Mouse (Mus musculus): Measurements from ENCODE around the gene Arid5b. TPM values are rescaled to one million over a fixed set of nuclear protein-coding genes. Genes with fewer than 3 reads are reported as not detected.

Arid5b gene
- polyA plus RNA-seq, 1 experiment from 2014 or later, result 15.3 TPM

DNA sequence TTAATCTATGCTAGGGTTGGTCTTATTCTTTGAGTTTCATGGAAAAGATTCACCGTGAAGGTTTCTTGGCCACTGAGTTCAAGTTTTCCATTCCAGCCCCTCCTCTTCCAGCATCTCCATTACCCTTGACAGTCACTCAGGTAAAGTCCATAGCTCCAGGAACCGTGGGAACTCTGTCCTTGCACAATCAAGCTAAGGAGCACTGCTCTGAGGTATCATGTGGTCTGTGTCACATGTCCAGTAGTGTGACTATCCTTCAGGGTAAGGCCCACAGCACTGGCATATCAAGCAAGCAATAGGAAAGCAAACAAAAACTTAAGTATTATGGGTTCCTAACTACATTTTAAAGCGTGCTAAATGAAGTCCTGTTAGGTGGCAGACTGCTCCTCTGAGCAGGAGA, 22.4 kb downstream of the Arid5b start:
- DNase-seq (ENCODE audit: low spot score), result no peak
- Histone ChIP-seq H3K27me3 (replicated peaks; ENCODE audit: control insufficient read depth, insufficient read depth, low read length) (no peaks in the 10 kb centered on the region), H3K4me3 (ENCODE audit: low read depth, low read length) (no peak overlapping the region), H3K4me2 (no peak overlapping the region), H3K4me1 (replicated peaks; ENCODE audit: control insufficient read depth, insufficient read depth, low read length) (no peaks in the 10 kb centered on the region), H3K36me3 (ENCODE audit: control insufficient read depth, insufficient read depth, low read length) (no peaks in the 10 kb centered on the region), H3K9me3 (ENCODE audit: control insufficient read depth, low read length) (no peaks in the 10 kb centered on the region), H3K9ac (ENCODE audit: low read depth, low read length) (no peak overlapping the region), H3K27ac (ENCODE audit: low read depth, low read length) (no peak overlapping the region)
- ATAC-seq (replicated peaks; ENCODE audit: low FRiP score), result no peak
- 70% methylated on average over 3 of the region's 3 CpGs for WGBS

DNA sequence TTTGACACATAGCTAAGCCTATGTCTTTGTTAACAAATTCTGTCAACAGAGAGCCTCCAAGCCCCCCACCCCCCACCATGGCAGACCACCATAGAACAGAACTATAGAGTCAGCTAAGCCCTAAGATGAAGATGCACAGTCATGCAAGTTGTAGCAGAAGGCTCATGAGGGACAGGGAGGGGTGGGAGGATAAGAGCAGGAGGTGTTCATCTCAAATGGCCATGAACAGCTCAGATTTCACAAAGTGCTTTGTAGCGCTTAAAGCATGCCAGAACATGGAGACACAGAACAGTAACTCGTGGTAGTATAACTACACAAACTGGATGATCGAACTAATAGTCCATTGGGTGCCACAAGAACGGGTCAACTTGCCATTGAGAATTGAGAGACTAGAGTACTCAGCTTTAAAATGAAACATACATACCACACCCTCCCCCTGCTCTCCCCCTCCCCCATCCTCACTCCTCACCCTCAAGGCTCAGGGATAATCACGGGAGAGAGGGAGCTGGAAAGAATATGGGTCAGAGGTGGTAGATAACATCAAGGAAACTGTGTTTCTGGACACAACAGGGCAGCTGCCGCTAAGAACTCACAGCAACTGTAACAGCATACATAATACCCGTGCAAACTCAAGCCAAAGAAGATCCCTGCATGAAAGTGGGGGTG, 25.0 kb downstream of the Arid5b start:
- no peak for DNase-seq (ENCODE audit: low spot score)
- Histone ChIP-seq H3K4me2 (no peak overlapping the region), H3K4me1 (replicated peaks; ENCODE audit: control insufficient read depth, insufficient read depth, low read length) (no peaks in the 10 kb centered on the region), H3K27me3 (replicated peaks; ENCODE audit: control insufficient read depth, insufficient read depth, low read length) (no peaks in the 10 kb centered on the region), H3K9ac (ENCODE audit: low read depth, low read length) (no peak overlapping the region), H3K36me3 (ENCODE audit: control insufficient read depth, insufficient read depth, low read length) (no peaks in the 10 kb centered on the region), H3K4me3 (ENCODE audit: low read depth, low read length) (no peak overlapping the region), H3K9me3 (ENCODE audit: control insufficient read depth, low read length) (no peaks in the 10 kb centered on the region), H3K27ac (ENCODE audit: low read depth, low read length) (no peak overlapping the region)
- ATAC-seq (replicated peaks; ENCODE audit: low FRiP score), result no peak
- WGBS, result 74% methylated on average over 7 of the region's 7 CpGs

DNA sequence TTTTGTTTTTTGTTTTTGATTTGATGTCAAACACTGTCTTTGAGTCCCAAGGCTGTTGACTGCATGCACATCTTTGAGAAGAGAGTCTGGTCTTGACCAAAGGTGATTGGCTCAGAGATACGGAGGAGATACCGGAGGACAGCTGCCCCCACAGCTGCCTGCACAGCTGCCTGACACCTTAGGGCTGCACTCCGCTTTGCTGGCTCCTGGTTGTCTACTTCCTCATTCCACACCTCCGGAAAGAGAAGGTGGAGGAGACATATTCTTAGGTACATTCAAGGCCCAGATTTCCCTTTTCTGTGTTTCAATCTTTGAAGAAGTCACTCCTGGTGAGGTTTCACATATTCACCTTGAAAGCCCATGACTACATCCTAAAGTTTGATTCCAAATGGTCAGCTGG, 25.9 kb downstream of the Arid5b start:
- Histone ChIP-seq H3K4me3 (ENCODE audit: low read depth, low read length) (no peak overlapping the region), H3K9me3 (ENCODE audit: control insufficient read depth, low read length) (no peaks in the 10 kb centered on the region), H3K36me3 (ENCODE audit: control insufficient read depth, insufficient read depth, low read length) (no peaks in the 10 kb centered on the region), H3K27ac (ENCODE audit: low read depth, low read length) (no peak overlapping the region), H3K4me1 (replicated peaks; ENCODE audit: control insufficient read depth, insufficient read depth, low read length) (no peaks in the 10 kb centered on the region), H3K4me2 (no peak overlapping the region), H3K9ac (ENCODE audit: low read depth, low read length) (no peak overlapping the region), H3K27me3 (replicated peaks; ENCODE audit: control insufficient read depth, insufficient read depth, low read length) (no peaks in the 10 kb centered on the region)
- ATAC-seq (replicated peaks; ENCODE audit: low FRiP score), result no peak
- no peak for DNase-seq (ENCODE audit: low spot score)
- 68% methylated on average over 4 of the region's 4 CpGs for WGBS

DNA sequence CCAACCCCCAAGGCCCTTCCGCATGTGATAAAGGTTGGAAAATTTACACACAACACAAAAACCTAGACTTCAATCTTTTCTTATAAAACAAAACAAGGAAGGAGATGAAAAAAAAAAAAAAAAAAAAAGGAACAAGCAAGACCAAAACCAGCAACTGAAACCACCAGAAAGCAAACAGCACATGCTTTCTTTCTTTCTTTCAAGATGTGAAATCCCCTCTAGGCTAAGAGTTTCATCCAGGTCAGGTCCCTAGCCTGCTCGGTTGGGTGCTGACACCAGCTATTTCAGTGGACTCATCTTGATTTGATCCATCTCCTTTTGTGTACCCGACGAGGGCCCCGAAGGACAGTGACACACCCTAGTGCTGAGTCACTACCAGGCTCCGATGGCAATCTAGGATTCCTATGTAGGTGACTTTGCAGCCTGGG, 29.2 kb downstream of the Arid5b start:
- H3K9ac ChIP-seq (ENCODE audit: low read depth, low read length), result no peak overlapping the region
- no peaks in the 10 kb centered on the region for H3K4me1 ChIP-seq (replicated peaks; ENCODE audit: control insufficient read depth, insufficient read depth, low read length)
- no peaks in the 10 kb centered on the region for H3K9me3 ChIP-seq (ENCODE audit: control insufficient read depth, low read length)
- no peak overlapping the region for H3K4me3 ChIP-seq (ENCODE audit: low read depth, low read length)
- H3K4me2 ChIP-seq, result no peak overlapping the region
- ATAC-seq (replicated peaks; ENCODE audit: low FRiP score) (no peak), DNase-seq (ENCODE audit: low spot score) (no peak)
- H3K36me3 ChIP-seq (ENCODE audit: control insufficient read depth, insufficient read depth, low read length), result no peaks in the 10 kb centered on the region
- no peaks in the 10 kb centered on the region for H3K27me3 ChIP-seq (replicated peaks; ENCODE audit: control insufficient read depth, insufficient read depth, low read length)
- no peak overlapping the region; the same call in 1 of the 2 replicates for H3K27ac ChIP-seq (ENCODE audit: low read depth, low read length)
- 57% methylated on average over 6 of the region's 6 CpGs for WGBS

DNA sequence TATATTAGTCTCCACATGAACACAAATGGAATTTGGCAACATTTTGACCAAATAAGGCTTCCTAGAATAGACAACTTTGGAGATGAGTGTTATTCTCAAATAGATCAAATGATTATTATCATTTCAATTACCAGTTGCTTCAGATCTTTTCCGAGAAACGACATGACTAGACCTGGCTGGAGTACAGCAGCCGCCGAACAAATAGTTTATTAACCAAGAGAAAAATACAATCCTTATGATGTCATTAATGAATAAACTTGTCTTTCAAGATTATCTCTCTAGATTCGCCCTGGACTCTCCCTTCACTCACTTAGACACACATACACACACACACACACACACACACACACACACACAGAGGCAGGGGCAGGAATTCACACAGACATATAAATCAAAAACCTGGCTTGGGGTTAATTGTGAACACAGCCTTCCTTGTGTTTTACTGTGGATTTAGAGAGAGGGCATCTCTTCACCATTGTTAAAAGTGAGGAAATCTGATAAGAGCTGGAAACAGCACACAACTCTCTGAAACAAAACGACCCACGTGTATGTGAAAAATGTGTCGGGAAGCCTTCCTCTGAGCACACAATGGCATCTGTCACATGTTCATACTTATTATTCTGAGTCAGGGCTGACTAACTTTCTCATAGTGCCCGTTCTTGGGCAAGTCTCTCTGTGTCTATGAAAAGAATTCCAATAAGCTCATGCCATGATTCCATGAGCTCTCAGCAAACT, 30.1 kb downstream of the Arid5b start:
- ATAC-seq (replicated peaks; ENCODE audit: low FRiP score) (no peak), DNase-seq (ENCODE audit: low spot score) (no peak)
- 66% methylated on average over 9 of the region's 9 CpGs for WGBS
- Histone ChIP-seq H3K27me3 (replicated peaks; ENCODE audit: control insufficient read depth, insufficient read depth, low read length) (no peaks in the 10 kb centered on the region), H3K27ac (ENCODE audit: low read depth, low read length) (no peak overlapping the region), H3K36me3 (ENCODE audit: control insufficient read depth, insufficient read depth, low read length) (no peaks in the 10 kb centered on the region), H3K9ac (ENCODE audit: low read depth, low read length) (no peak overlapping the region), H3K4me3 (ENCODE audit: low read depth, low read length) (no peak overlapping the region), H3K4me1 (replicated peaks; ENCODE audit: control insufficient read depth, insufficient read depth, low read length) (no peaks in the 10 kb centered on the region), H3K4me2 (no peak overlapping the region), H3K9me3 (ENCODE audit: control insufficient read depth, low read length) (no peaks in the 10 kb centered on the region)

DNA sequence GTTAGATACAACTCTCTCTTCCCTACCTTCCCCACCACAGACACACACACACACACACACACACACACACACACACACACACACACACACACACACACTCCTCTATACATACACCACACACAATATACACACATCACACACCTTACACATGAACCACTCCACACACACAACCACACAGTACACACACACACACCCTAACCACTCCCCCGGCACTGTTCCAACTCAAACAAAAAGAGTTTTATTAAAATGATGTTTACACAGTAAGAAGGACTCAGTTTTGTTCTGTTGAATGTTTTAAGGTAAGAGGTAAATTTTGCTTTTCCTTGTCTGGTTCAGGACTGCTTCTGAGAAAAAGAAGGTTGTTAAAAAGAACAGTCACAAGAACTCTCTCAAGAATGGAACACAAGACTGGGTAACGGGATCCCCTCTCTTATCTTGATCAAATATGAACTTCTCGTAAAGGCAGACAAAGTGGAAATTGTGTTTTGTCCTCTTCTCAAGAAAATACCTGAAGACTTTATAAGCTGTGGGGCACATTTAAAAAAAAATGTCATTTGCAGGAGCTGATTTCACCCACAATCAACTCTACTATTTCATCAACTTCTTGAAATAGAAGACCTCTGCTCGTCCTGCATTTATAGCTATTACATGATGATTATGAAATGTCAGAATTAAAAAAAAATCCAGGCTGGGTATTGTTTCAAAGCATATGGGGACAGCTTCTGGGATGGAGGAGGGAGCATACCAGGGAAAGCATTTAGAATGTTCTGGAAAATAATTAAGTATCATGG, 30.9 kb downstream of the Arid5b start:
- Histone ChIP-seq H3K27ac (ENCODE audit: low read depth, low read length) (no peak overlapping the region), H3K9me3 (ENCODE audit: control insufficient read depth, low read length) (no peaks in the 10 kb centered on the region), H3K27me3 (replicated peaks; ENCODE audit: control insufficient read depth, insufficient read depth, low read length) (no peaks in the 10 kb centered on the region), H3K4me2 (no peak overlapping the region), H3K9ac (ENCODE audit: low read depth, low read length) (no peak overlapping the region), H3K4me3 (ENCODE audit: low read depth, low read length) (no peak overlapping the region), H3K4me1 (replicated peaks; ENCODE audit: control insufficient read depth, insufficient read depth, low read length) (no peaks in the 10 kb centered on the region), H3K36me3 (ENCODE audit: control insufficient read depth, insufficient read depth, low read length) (peaks cover 4% of the 10 kb centered on the region; the same call in 1 of the 2 replicates)
- ATAC-seq (replicated peaks; ENCODE audit: low FRiP score) (no peak), DNase-seq (ENCODE audit: low spot score) (no peak)
- WGBS, result 78% methylated on average over 4 of the region's 4 CpGs

DNA sequence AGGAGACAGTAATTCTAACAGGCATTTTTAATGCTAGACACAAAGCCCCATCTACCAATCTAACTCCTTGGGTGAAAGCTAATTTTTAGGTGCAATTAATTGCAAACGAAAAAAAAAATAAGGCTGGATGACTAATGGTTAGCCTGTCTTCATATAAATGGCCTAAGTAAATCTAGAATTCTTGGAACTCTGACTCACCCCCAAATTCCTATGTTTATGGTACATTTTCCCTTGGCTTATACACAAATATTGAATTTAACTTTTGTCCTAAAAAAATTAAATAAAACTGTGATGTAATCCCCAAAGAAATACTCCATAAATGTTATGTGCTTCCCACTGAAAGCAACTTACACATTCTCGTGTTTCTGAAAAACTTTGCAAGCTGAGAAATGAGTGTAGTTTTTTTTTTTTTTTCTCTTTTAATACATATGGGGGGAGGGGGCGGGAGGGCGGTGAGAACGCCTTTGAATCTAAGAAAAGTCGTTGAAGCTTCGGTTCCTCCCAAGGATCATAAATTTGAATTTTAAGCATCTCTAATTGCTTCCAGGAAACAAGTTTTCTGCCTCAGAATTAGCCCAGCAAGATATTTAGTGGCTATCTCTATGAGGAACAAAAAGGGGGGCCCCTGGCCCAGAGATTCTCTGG, 31.8 kb downstream of the Arid5b start:
- Histone ChIP-seq H3K27me3 (replicated peaks; ENCODE audit: control insufficient read depth, insufficient read depth, low read length) (no peaks in the 10 kb centered on the region), H3K9me3 (ENCODE audit: control insufficient read depth, low read length) (no peaks in the 10 kb centered on the region), H3K4me1 (replicated peaks; ENCODE audit: control insufficient read depth, insufficient read depth, low read length) (no peaks in the 10 kb centered on the region), H3K9ac (ENCODE audit: low read depth, low read length) (no peak overlapping the region), H3K27ac (ENCODE audit: low read depth, low read length) (no peak overlapping the region), H3K4me2 (no peak overlapping the region), H3K36me3 (ENCODE audit: control insufficient read depth, insufficient read depth, low read length) (peaks cover 4% of the 10 kb centered on the region; the same call in 1 of the 2 replicates), H3K4me3 (ENCODE audit: low read depth, low read length) (no peak overlapping the region)
- DNase-seq (ENCODE audit: low spot score) (no peak), ATAC-seq (replicated peaks; ENCODE audit: low FRiP score) (no peak)
- 67% methylated on average over 7 of the region's 7 CpGs for WGBS

DNA sequence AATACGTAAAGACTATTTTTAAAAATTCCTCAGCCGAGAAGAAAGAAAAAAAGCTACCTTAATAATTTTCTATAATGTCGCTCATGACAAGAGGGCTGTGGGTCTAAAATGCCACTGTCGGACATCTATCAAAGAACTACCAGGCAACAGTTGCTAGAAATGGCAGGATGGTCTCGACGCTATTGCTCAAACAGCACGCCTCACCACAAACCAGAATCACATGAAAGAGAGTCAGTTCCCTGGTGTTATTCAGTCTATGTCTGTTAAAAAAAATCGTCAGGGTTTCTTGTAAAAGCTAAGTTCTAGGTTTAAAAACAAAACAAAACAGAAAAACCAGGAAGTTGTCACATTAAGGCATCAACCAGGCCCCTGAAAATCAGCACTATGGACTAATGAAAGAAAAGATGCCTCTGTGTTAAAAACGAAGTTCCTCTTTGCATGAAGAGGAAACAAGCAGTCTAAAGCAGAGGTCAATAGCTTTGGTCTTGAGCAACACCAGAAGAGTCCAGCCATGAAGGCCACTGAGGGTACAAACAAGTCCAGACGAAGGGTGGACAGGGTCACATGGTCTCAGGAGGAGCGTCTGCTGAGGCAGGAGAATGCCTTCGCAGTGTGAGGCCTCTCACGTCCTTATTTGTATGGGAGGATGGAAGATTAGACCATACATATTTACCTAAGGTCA, 37.6 kb downstream of the Arid5b start:
- no peaks in the 10 kb centered on the region for H3K9me3 ChIP-seq (ENCODE audit: control insufficient read depth, low read length)
- ATAC-seq (replicated peaks; ENCODE audit: low FRiP score), result no peak
- no peak overlapping the region for H3K9ac ChIP-seq (ENCODE audit: low read depth, low read length)
- peaks cover 6% of the 10 kb centered on the region; the same call in 1 of the 2 replicates for H3K36me3 ChIP-seq (ENCODE audit: control insufficient read depth, insufficient read depth, low read length)
- no peak overlapping the region for H3K27ac ChIP-seq (ENCODE audit: low read depth, low read length)
- no peak overlapping the region for H3K4me2 ChIP-seq
- H3K4me3 ChIP-seq (ENCODE audit: low read depth, low read length), result no peak overlapping the region
- DNase-seq (ENCODE audit: low spot score), result no peak
- WGBS, result 64% methylated on average over 13 of the region's 13 CpGs
- no peaks in the 10 kb centered on the region for H3K27me3 ChIP-seq (replicated peaks; ENCODE audit: control insufficient read depth, insufficient read depth, low read length)
- no peaks in the 10 kb centered on the region for H3K4me1 ChIP-seq (replicated peaks; ENCODE audit: control insufficient read depth, insufficient read depth, low read length)
